Mouse (Mus musculus) limb, embryonic 13.5 days (tissue): ENCODE measurements around the gene Rad51b. TPM values are rescaled to one million over a fixed set of nuclear protein-coding genes. Genes with fewer than 3 reads are reported as not detected.

ENCODE experiments used
- ATAC-seq: fragments of 200-750 bp; cut with Nextera tagmentation; 2 replicates; pipeline ENCODE4 v1.8.0; 2017; ENCODE audit warnings: low read depth, moderate number of reproducible peaks, moderate TSS enrichment; ENCODE audit not compliant: low FRiP score
- H3K27ac ChIP-seq: fragments of 300-500 bp; sonication (generic); 2 replicates; pipeline ENCODE4 v1.5.1; 2015; ENCODE audit warnings: inconsistent platforms, mild to moderate bottlenecking, moderate library complexity
- H3K27me3 ChIP-seq: fragments of 300-500 bp; sonication (generic); 2 replicates; pipeline ENCODE4 v1.6.1; 2015; ENCODE audit warnings: mild to moderate bottlenecking, inconsistent platforms
- H3K36me3 ChIP-seq: fragments of 300-500 bp; sonication (generic); 2 replicates; pipeline ENCODE4 v1.6.1; 2015; ENCODE audit warnings: inconsistent platforms, mild to moderate bottlenecking, moderate library complexity
- H3K4me1 ChIP-seq: fragments of 300-500 bp; sonication (generic); 2 replicates; pipeline ENCODE4 v1.6.1; 2015; ENCODE audit warnings: inconsistent platforms
- H3K4me2 ChIP-seq: fragments of 300-500 bp; sonication (generic); replicated peaks from 2 replicates; pipeline ENCODE4 v1.6.1; 2015; ENCODE audit warnings: inconsistent platforms, mild to moderate bottlenecking, moderate library complexity
- H3K4me3 ChIP-seq: fragments of 300-500 bp; sonication (generic); 2 replicates; pipeline ENCODE4 v1.5.1; 2015; ENCODE audit warnings: moderate library complexity, mild to moderate bottlenecking, inconsistent platforms
- H3K9ac ChIP-seq: fragments of 300-500 bp; sonication (generic); 2 replicates; pipeline ENCODE4 v1.6.1; 2015; ENCODE audit warnings: mild to moderate bottlenecking, inconsistent platforms
- H3K9me3 ChIP-seq: fragments of 300-500 bp; sonication (generic); 2 replicates; pipeline ENCODE4 v1.6.1; 2016; ENCODE audit warnings: inconsistent platforms
- WGBS: fragments of 180-500 bp; shearing (Covaris S2); methylation state at CpG from one replicate; pipeline ENCODE4 v1.1.7; 2015; 5-methylcytosine and 5-hydroxymethylcytosine counted together
- polyA plus RNA-seq: library from polyadenylated mRNA; unstranded; fragments of >200 nt; fragmentation: Nextera tagmentation; extraction: Ambion mirVana; gene quantifications from 2 replicates; pipeline ENCODE4 v1.2.1, GENCODE M21; 2015

Rad51b gene
- polyA plus RNA-seq, 1 experiment from 2014 or later: 7.6 TPM

- Histone ChIP-seq H3K9ac (no peak overlapping the region), H3K9me3 (no peaks in the 10 kb centered on the region), H3K27me3 (no peaks in the 10 kb centered on the region), H3K4me3 (no peak overlapping the region), H3K4me1 (peaks cover 13% of the 10 kb centered on the region), H3K27ac (peak overlapping the region; percentile 63; the same call in 1 of the 2 replicates), H3K36me3 (no peaks in the 10 kb centered on the region), H3K4me2 (no peak overlapping the region)
- peak; percentile 61; the same call in 1 of the 2 replicates for ATAC-seq
- WGBS: 60% methylated on average over 8 of the region's 8 CpGs
Measured at GRCm38 (mm10) chr12:79412894-79413507, 115.9 kb downstream of the Rad51b start.

- Histone ChIP-seq H3K4me2 (no peak overlapping the region), H3K27me3 (no peaks in the 10 kb centered on the region), H3K36me3 (no peaks in the 10 kb centered on the region), H3K9me3 (no peaks in the 10 kb centered on the region), H3K27ac (no peak overlapping the region), H3K4me3 (no peak overlapping the region), H3K4me1 (peaks cover 16% of the 10 kb centered on the region), H3K9ac (no peak overlapping the region)
- 72% methylated on average over 6 of the region's 6 CpGs for WGBS
- ATAC-seq: no peak
Measured at GRCm38 (mm10) chr12:79417360-79417759, 120.3 kb downstream of the Rad51b start.

- Histone ChIP-seq H3K27ac (no peak overlapping the region), H3K4me1 (peaks cover 14% of the 10 kb centered on the region), H3K36me3 (no peaks in the 10 kb centered on the region), H3K9ac (no peak overlapping the region), H3K27me3 (no peaks in the 10 kb centered on the region), H3K9me3 (no peaks in the 10 kb centered on the region), H3K4me2 (no peak overlapping the region), H3K4me3 (no peak overlapping the region)
- ATAC-seq: no peak
- WGBS: 13% methylated on average over 6 of the region's 6 CpGs
Measured at GRCm38 (mm10) chr12:79420605-79421004, 123.5 kb downstream of the Rad51b start.

GRCm38 (mm10) chr12:79429507-79430291, 132.6 kb downstream of the Rad51b start:
- 36% methylated on average over 7 of the region's 7 CpGs for WGBS
- Histone ChIP-seq H3K4me2 (no peak overlapping the region), H3K4me3 (no peak overlapping the region), H3K36me3 (no peaks in the 10 kb centered on the region), H3K9ac (no peak overlapping the region), H3K9me3 (no peaks in the 10 kb centered on the region), H3K4me1 (peaks cover 26% of the 10 kb centered on the region), H3K27me3 (no peaks in the 10 kb centered on the region), H3K27ac (peak overlapping the region; percentile 61)
- ATAC-seq: peak; percentile 32

- no peak overlapping the region for H3K4me3 ChIP-seq
- peak overlapping the region; percentile 22; the same call in 1 of the 2 replicates for H3K27ac ChIP-seq
- ATAC-seq: no peak
- no peaks in the 10 kb centered on the region for H3K27me3 ChIP-seq
- H3K4me2 ChIP-seq: no peak overlapping the region
- 33% methylated on average over 4 of the region's 4 CpGs for WGBS
- no peak overlapping the region for H3K9ac ChIP-seq
- peaks cover 26% of the 10 kb centered on the region for H3K4me1 ChIP-seq
- no peaks in the 10 kb centered on the region for H3K36me3 ChIP-seq
- no peaks in the 10 kb centered on the region for H3K9me3 ChIP-seq
Measured at GRCm38 (mm10) chr12:79431138-79431537, 134.1 kb downstream of the Rad51b start.

GRCm38 (mm10) chr12:79433724-79434442, 136.8 kb downstream of the Rad51b start:
- Histone ChIP-seq H3K27ac (peak overlapping the region; percentile 23; the same call in 1 of the 2 replicates), H3K36me3 (no peaks in the 10 kb centered on the region), H3K9me3 (no peaks in the 10 kb centered on the region), H3K4me3 (no peak overlapping the region), H3K9ac (no peak overlapping the region), H3K27me3 (no peaks in the 10 kb centered on the region), H3K4me2 (no peak overlapping the region), H3K4me1 (peaks cover 26% of the 10 kb centered on the region)
- 47% methylated on average over 7 of the region's 7 CpGs for WGBS
- ATAC-seq: no peak

- Histone ChIP-seq H3K9me3 (no peaks in the 10 kb centered on the region), H3K36me3 (no peaks in the 10 kb centered on the region), H3K9ac (no peak overlapping the region), H3K27me3 (no peaks in the 10 kb centered on the region), H3K4me1 (peaks cover 13% of the 10 kb centered on the region), H3K4me3 (no peak overlapping the region), H3K27ac (no peak overlapping the region), H3K4me2 (no peak overlapping the region)
- no peak for ATAC-seq
- 74% methylated on average over 3 of the region's 3 CpGs for WGBS
Measured at GRCm38 (mm10) chr12:79435474-79435873, 138.4 kb downstream of the Rad51b start.

GRCm38 (mm10) chr12:79436035-79436434, 139.0 kb downstream of the Rad51b start:
- no peak for ATAC-seq

GRCm38 (mm10) chr12:79436892-79437291, 139.8 kb downstream of the Rad51b start:
- no peaks in the 10 kb centered on the region for H3K27me3 ChIP-seq
- peaks cover 8% of the 10 kb centered on the region for H3K4me1 ChIP-seq
- no peak overlapping the region for H3K4me3 ChIP-seq
- no peak overlapping the region for H3K9ac ChIP-seq
- no peak overlapping the region for H3K4me2 ChIP-seq
- no peak for ATAC-seq
- 66% methylated on average over 4 of the region's 4 CpGs for WGBS
- H3K9me3 ChIP-seq: no peaks in the 10 kb centered on the region
- no peak overlapping the region for H3K27ac ChIP-seq
- no peaks in the 10 kb centered on the region for H3K36me3 ChIP-seq

More at GRCm38 (mm10) chr12:79436035-79436434, 139.0 kb downstream of the Rad51b start:
- Histone ChIP-seq H3K9me3 (no peaks in the 10 kb centered on the region), H3K27ac (no peak overlapping the region), H3K36me3 (no peaks in the 10 kb centered on the region), H3K9ac (no peak overlapping the region), H3K4me2 (no peak overlapping the region), H3K4me3 (no peak overlapping the region), H3K27me3 (no peaks in the 10 kb centered on the region), H3K4me1 (peaks cover 12% of the 10 kb centered on the region)
- WGBS: 83% methylated on average over 8 of the region's 8 CpGs

GRCm38 (mm10) chr12:79437572-79437971, 140.5 kb downstream of the Rad51b start:
- Histone ChIP-seq H3K4me2 (no peak overlapping the region), H3K4me3 (no peak overlapping the region), H3K27me3 (no peaks in the 10 kb centered on the region), H3K9me3 (no peaks in the 10 kb centered on the region), H3K27ac (no peak overlapping the region), H3K36me3 (no peaks in the 10 kb centered on the region), H3K4me1 (peaks cover 8% of the 10 kb centered on the region), H3K9ac (no peak overlapping the region)
- 79% methylated on average over 3 of the region's 3 CpGs for WGBS
- no peak for ATAC-seq

- Histone ChIP-seq H3K4me1 (0 out of 2 replicates have a peak, but pooled peaks cover 3% of the 10 kb centered on the region), H3K9me3 (no peaks in the 10 kb centered on the region), H3K27ac (no peak overlapping the region), H3K9ac (no peak overlapping the region), H3K36me3 (no peaks in the 10 kb centered on the region), H3K27me3 (no peaks in the 10 kb centered on the region), H3K4me2 (no peak overlapping the region), H3K4me3 (no peak overlapping the region)
- WGBS: 89% methylated on average over 6 of the region's 6 CpGs
- no peak for ATAC-seq
Measured at GRCm38 (mm10) chr12:79439961-79440360, 142.9 kb downstream of the Rad51b start.
